Mouse (Mus musculus) erythroblast, adult 5-6 weeks (primary cell): ENCODE data around the gene Ipo9. TPM values are rescaled to one million over a fixed set of nuclear protein-coding genes. Genes with fewer than 3 reads are reported as not detected.
"Not testable (repeated sequence)": the region's sequence is repeated elsewhere in the genome, so short reads cannot be mapped to it uniquely, and the experiment has no call there.

Experiments used
- ATAC-seq: replicated peaks from 2 replicates; pipeline ENCODE4 v1.8.0; 2016; ENCODE audit warnings: moderate number of reproducible peaks, mild to moderate bottlenecking, moderate TSS enrichment, inconsistent platforms; ENCODE audit not compliant: poor library complexity, low FRiP score, severe bottlenecking
- total RNA-seq, 2 experiments: library from RNA; stranded (forward) in 1 of 2; stranded (reverse) in 1 of 2; fragments of 150-400 nt in 1 of 2; fragments of 200-764, 138-1000 nt in 1 of 2; gene quantifications; 2 replicates each; pipeline versions ENCODE4 v1.2.3 to v1.2.4; 2015 to 2017; ENCODE audit warnings: low replicate concordance in 2 of 2

Gene Ipo9
- total RNA-seq, 2 experiments from 2014 or later, result 11.0 to 17.2 TPM

DNA sequence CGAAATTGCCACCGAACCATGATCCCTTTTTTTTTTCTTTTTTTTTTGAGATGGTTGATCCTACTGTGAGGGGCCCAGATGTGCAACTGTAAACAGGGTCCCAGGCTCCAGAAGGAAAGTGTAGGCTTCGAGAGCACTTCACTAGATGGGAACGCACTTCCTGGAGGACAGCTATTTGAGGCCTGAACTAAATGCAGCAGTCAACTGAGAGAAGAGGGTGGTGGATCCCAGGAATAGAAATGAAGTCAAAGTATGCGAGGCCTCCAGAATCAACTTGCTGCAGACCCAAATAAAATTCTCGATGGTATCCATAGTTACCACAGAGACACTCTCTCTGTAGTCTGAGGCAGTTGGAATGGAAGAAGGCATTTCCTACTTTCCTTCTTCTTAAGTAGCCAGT, 8.5 kb upstream of the Ipo9 start:
- ATAC-seq, result no peak

DNA sequence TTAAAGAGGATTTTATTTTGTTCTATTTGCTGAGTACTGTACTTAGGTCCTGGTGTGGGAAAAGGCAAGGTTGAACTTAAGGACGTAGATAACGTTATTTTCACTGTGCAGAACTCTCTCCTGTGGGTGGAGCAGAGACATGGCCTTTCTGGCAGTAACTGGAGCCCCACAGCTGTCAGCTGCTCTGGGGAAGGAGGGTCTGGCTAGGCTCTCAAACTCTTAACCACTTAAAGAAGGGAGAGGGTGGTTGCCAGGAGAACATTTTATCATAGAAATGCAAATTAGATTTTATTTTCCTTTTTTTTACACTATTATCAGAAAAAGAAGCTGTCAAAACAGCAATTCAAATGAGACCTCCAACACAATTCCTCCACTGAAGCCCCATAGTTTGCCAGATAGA, 5.5 kb upstream of the Ipo9 start:
- ATAC-seq, result no peak

DNA sequence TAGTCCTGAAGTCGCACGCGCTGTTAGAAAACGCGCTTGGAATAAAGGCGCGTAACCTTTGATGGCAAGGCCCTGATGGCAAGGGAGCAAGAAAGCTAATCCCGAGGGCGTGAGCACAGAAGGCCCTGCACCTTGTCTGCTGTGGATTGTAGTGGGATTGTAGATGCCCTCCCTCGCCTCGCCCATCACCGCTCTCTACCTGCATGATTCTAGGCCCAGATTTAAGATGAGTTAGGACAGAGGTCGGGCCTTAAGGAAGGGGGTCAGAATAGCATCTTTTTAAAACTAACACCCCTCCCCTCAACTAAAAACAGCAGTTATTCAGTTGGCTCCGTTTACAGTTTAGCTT, 344 bp upstream of the Ipo9 start:
- ATAC-seq, result peak; percentile 54

- no peak for ATAC-seq
Measured at GRCm38 (mm10) chr1:135427390-135427789, 2.9 kb downstream of the Ipo9 start.

GRCm38 (mm10) chr1:135426645-135427044, 3.7 kb downstream of the Ipo9 start:
- ATAC-seq, result no peak

- no peak for ATAC-seq
Measured at GRCm38 (mm10) chr1:135422772-135423171, 7.5 kb downstream of the Ipo9 start.

DNA sequence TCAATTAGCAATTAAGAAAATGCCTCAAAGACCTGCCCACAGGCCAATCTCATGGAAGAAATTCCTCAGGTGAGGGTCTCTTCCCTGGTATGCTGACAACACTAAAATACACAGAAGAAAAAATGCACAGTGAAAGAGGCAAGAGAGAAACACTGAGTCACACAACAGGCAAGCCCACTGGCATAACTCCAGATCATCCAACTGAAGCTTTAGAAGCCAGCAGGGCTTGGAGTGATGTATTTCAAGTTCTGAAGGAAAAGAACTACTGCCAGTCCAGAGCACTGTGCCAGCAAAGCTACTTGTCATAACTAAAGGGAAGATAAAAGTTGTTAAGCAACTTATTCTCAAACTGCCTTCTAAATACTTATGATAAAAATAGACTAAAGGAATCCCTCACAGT, 16.3 kb downstream of the Ipo9 start:
- ATAC-seq, result no peak

GRCm38 (mm10) chr1:135412130-135412529, 18.2 kb downstream of the Ipo9 start:
- no peak for ATAC-seq

DNA sequence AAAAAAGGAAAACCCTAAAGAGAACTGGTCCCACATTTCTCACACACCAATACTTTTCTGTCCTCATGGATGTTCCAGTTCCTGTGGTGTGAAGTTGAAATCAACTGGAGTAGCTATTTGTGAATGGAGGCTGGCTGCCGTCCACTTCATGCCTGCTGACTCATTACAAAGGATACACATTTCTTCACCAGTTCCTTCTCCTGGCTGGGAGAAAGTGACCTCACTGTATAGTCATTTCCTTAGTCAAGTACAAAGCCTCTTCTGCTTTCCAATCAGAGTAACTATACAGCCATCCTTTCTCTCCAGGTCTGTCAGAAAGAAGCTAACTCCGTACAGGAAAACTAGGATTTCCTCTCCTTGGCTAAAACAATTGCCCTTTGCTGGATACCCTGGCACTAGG, 19.3 kb downstream of the Ipo9 start:
- ATAC-seq, result no peak

DNA sequence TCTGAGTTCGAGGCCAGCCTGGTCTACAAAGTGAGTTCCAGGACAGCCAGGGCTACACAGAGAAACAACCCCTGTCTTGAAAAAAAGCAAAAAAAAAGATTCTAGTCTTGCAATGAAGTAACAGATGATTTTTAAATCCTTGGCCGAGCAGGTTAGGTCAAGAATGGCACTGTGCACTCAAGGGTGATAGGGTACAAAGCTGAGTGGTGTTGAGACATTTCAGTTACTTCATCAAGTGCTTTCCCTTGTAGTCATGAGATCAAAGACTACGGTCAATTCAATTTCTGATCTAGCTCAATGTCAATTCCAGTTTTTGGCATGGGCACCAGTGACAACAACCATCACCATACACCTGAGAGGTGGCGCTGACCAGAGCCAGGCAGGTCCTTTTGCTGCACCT, 21.3 kb downstream of the Ipo9 start:
- ATAC-seq, result no peak

GRCm38 (mm10) chr1:135405356-135405755, 24.9 kb downstream of the Ipo9 start:
- ATAC-seq, result no peak

GRCm38 (mm10) chr1:135401452-135402110, 28.7 kb downstream of the Ipo9 start:
- no peak for ATAC-seq

GRCm38 (mm10) chr1:135399466-135399865, 30.8 kb downstream of the Ipo9 start:
- no peak for ATAC-seq

GRCm38 (mm10) chr1:135385161-135385560, 45.1 kb downstream of the Ipo9 start:
- no peak for ATAC-seq

GRCm38 (mm10) chr1:135384171-135384570, 46.1 kb downstream of the Ipo9 start:
- ATAC-seq, result no peak

- not testable (repeated sequence) for ATAC-seq
Measured at GRCm38 (mm10) chr1:135381560-135381959, 48.7 kb downstream of the Ipo9 start.

DNA sequence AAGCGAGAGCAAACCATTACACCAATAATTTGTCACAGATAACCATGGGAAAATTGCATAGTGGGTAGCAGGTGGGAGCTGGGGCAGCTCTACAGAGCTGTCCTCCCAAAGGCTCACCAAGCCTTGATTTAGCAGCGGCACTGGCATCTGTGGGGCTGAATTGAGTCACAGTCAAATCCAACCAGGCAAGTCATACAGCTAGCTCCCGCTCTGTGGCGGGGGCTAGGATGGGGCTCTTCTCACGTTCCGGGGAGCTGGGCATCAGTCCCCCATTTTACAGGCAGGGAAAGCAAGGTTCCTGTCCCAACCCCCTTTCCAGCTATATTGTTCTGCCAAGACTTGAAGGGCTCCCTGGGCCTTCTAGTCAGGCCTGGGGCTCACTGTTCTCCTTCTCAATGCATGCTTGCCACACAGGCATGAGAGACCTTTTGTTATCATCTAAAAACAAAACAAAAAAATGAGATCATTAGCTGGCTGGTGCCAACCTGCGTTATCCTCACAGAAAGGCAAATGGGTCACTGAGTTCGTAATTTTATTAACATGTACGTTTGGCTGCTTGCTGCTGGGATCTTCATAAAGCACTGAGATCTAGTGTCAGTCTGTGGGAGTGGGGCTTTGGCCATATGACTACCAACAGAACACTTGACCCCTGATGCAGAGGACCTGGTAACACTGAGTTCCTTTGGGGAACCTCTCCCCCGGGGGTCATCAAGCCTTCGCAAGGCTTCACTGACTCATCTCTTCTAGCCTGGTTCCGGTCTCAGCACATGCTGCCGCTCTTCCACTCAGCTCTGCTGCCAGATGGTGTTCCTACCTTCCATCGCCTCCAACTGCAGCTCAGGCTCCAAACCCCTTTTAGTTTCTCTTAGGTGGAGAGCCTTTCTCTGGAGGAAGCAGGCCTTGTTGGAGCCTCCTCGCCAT, 50.0 kb downstream of the Ipo9 start:
- ATAC-seq, result no peak

DNA sequence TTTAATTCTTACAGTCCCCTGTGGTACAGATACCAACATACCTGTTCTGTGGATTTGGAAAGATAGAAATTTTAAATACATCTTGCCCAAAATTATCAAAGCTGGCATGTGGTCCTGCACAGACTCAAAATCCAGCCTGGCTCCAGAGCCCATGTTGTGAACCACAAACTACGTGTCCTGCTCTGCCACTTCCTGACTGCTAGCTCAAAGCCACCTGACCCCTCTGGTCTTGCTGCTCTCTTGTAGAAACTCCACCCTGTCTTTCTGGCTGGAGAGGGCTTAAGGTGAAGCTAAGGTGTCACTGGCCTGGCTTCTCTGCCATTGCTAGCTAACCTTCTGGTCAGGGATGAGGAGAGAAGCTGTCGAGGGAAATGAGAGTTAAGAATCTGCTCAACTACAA, 51.3 kb downstream of the Ipo9 start:
- no peak for ATAC-seq

DNA sequence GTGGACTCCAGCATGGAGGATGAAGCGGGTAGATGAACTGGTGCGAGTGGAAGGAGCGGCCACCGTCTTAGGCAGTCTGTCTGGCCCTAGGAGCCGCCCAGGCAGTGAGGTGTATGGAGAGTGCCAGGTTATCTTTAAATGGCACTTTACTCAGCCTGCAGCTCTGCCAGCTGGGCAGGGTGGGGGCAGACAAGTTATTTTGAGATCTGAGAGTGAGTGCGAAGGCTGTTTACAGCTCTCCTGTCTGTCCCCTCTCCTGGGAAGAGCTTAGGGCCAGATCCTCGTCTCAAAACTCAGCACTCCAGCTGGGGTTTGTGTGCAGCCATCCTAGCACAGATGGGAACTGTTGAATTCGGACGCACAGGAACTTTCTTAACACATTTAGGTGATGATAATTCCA, 51.7 kb downstream of the Ipo9 start:
- ATAC-seq, result no peak

DNA sequence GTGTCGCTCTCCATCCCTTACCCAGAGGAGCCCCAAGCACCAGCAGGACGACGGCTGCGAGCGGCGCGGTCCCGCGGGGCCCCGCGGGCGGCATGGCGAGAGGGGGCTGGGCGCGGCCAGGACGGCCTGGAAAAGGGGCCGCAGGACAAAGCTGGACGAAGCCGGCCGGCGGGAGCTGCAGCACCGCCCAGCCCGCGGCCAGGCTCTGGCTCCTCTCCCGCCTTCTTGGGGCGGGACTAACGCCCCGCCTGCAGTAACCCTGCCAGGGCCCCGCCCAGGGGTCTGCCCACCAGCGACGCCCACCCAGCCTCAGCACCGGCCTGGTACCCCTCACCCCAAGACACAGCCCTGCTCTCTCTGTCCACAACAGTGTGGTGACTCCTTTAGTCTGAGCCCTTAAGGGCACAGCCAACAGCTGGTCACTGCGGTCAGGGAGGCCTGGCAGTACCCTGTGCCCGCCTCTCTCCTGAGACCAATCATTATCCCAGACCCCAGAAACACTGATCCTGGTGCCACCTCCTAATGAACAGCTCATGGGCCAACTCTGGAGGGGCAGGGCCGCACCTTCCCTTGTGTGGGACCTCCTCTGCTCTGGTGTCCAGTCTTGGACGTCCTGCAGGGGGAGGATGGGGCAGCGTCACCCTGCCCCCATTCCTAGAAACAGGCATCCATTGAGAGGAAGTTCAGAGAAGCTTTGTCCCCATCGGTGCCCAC, 55.3 kb downstream of the Ipo9 start, which contains the start of gene Shisa4:
TSS of gene Shisa4 (minus strand) at position 370 of the 714 bp plus-strand sequence.
- ATAC-seq, result no peak
